Mouse (Mus musculus) adrenal gland, postnatal 36 days (tissue): Measurements from ENCODE around the gene Mrln. TPM values are rescaled to one million over a fixed set of nuclear protein-coding genes. Genes with fewer than 3 reads are reported as not detected.
A peak's percentile ranks its signal among the peaks of the same experiment; 100 is the strongest.

ENCODE experiments used
- DNase-seq, 2 experiments: peaks; one replicate each; pipeline ENCODE4 v3.0.0; 2021; ENCODE audit warnings: mixed read lengths in 1 of 2
- long read RNA-seq, 2 experiments: library from polyadenylated mRNA; stranded (forward); transcript quantifications; one replicate each; pipeline ENCODE4 v2.0.0; 2021; ENCODE audit warnings: borderline sequencing depth in 2 of 2
- total RNA-seq, 2 experiments: library from RNA; stranded (reverse); gene quantifications; 2 replicates each; pipeline ENCODE4 v1.2.3; 2021

Gene Mrln
- not detected for total RNA-seq
- long read RNA-seq, experiment 1, partial matches to known transcripts: 0 of 1 reads
- long read RNA-seq, experiment 1, other reads (novel, unspliced or antisense): 0 of 1 reads
- long read RNA-seq, experiment 2: 0 reads

- DNase-seq: peak; percentile 59 to 65
Observed at GRCm38 (mm10) chr10:70204505-70205399, at the start of gene Mrln. TSS of gene Mrln (plus strand) at chr10:70204664.

- DNase-seq: peak; percentile 46 to 62
Observed at GRCm38 (mm10) chr10:70156431-70157165, 47.9 kb upstream of the Mrln start.

GRCm38 (mm10) chr10:70159651-70160320, 44.7 kb upstream of the Mrln start:
- DNase-seq: peak; percentile 27 to 50

GRCm38 (mm10) chr10:70160811-70161210, 43.7 kb upstream of the Mrln start:
- peak; percentile 70 to 71 for DNase-seq

GRCm38 (mm10) chr10:70161504-70161903, 43.0 kb upstream of the Mrln start:
- DNase-seq: no peak

- no peak for DNase-seq
Observed at GRCm38 (mm10) chr10:70163681-70164080, 40.8 kb upstream of the Mrln start.

GRCm38 (mm10) chr10:70165877-70166276, 38.6 kb upstream of the Mrln start:
- DNase-seq: no peak

GRCm38 (mm10) chr10:70166427-70166826, 38.0 kb upstream of the Mrln start:
- no peak for DNase-seq

- DNase-seq: no peak
Observed at GRCm38 (mm10) chr10:70167625-70168024, 36.8 kb upstream of the Mrln start.

- DNase-seq: no peak
Observed at GRCm38 (mm10) chr10:70168396-70168795, 36.1 kb upstream of the Mrln start.

GRCm38 (mm10) chr10:70169044-70169443, 35.4 kb upstream of the Mrln start:
- no peak for DNase-seq

- DNase-seq: peak; percentile 74 to 81
Observed at GRCm38 (mm10) chr10:70173314-70173713, 31.1 kb upstream of the Mrln start.

- no peak for DNase-seq
Observed at GRCm38 (mm10) chr10:70174494-70175190, 29.8 kb upstream of the Mrln start.

- DNase-seq: no peak
Observed at GRCm38 (mm10) chr10:70180727-70181126, 23.7 kb upstream of the Mrln start.

GRCm38 (mm10) chr10:70181279-70181972, 23.0 kb upstream of the Mrln start:
- peak; percentile 32 to 37 for DNase-seq

- DNase-seq: no peak
Observed at GRCm38 (mm10) chr10:70183210-70184080, 21.0 kb upstream of the Mrln start.

- peak; percentile 30 to 42 for DNase-seq
Observed at GRCm38 (mm10) chr10:70186136-70186535, 18.3 kb upstream of the Mrln start.

GRCm38 (mm10) chr10:70186586-70186985, 17.9 kb upstream of the Mrln start:
- DNase-seq: no peak

- no peak for DNase-seq
Observed at GRCm38 (mm10) chr10:70189864-70190263, 14.6 kb upstream of the Mrln start.

- no peak for DNase-seq
Observed at GRCm38 (mm10) chr10:70194283-70194682, 10.2 kb upstream of the Mrln start.
